Mouse (Mus musculus): ENCODE measurements around the gene Gca. TPM values are rescaled to one million over a fixed set of nuclear protein-coding genes. Genes with fewer than 3 reads are reported as not detected.
A peak's percentile ranks its signal among the peaks of the same experiment; 100 is the strongest.

Gene Gca
- total RNA-seq (2021) = 10 to 100 TPM; 26.4 to 29.9 TPM

DNA sequence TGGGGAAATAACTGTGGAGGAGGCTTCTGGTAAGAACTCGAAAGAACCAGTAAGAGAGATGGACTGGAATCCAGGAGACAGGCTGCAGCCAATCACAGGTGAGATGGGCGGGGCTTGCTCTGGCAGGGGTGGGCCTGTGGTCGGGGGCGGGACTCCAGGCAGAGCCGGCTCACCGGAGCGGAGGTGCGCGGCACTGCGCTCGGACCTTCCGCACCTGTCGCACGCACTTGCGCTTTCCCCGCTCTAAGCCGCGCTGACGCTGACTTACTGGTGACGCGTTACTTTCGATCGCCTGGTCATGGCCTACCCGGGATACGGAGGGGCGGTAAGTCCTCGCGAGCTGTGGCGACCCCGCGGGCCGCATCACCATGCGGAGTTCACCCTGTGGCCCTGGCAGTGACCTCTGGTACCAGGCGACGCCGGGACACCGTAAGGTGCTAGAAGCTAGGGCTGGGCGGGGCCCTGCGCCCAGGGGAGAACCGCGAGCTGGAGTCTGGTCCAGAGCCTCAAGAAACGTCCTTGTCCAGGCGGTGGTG, at the start of gene Gca:
Gca (plus strand) TSS at position 151 of the 536 bp plus-strand sequence.
- peak; percentile 64 to 69 for DNase-seq

DNA sequence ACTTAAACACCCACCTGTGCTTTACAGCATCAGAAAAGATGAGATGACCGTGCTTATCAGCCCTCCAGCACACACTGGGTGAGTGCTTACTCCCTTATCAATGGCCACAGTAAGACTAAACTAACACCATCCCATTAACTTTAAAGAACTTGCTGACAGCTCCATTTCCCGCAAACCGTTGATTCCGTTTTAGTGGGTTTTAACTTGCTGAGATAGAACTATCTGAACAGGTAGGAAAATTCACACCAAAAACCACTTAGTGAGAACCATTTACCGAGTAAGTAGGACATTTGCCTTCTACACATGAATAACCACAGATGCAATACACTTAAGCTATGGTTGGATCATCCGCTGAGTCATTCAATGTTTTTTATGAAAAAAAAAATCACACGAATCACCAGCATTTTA, 45.1 kb upstream of the Gca start:
- DNase-seq = no peak
- intact Hi-C loops (cut with DNase I) = no loop called here

More for the DNA sequence above, at the start of gene Gca:
- intact Hi-C loops (cut with DNase I) = no loop called here

DNA sequence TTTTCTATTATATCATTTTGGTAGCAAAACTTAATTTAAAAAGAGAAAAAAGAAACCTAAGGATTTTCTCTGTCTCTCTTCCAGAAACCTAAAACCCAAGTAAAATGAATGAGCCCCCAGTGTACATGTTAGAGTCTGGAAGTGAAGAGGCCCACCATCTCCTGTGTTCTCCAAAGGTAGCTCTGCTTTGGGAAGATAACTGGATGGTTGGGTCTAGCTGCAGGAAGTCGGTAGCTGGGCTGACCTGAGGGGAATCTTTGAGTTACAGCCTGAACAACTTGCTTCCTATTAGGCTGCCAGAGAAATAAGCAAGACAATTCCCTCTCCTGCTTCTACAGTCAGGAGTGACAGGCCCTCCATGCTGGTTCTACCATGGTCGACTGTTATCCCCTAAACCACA, 44.4 kb upstream of the Gca start:
- no peak for DNase-seq
- intact Hi-C loops (cut with DNase I) = loop anchor here (10.0 kb wide), 1 partner anchor 155 kb away; no protein-coding TSS in a partner anchor

DNA sequence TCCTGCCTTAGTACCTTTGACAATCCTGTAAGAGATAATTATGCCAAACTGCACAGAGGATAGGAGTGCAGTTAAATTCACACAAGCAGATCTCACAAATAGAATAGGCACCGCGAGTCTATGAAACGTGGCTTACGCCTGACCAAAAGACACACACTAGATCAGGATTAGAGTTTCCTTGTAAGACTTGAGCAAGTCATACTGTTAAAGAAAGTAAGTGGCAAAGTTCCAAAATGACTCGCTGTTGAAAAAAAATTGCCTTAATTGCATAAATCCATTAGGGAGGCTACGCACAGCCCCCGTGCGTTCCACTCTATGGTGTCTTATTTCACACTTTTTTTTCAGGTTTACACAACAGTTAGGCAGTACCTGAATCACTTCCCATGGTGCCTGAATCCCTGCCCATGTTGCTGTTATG, 41.1 kb upstream of the Gca start:
- DNase-seq = no peak
- intact Hi-C loops (cut with DNase I) = loop anchor here (10.0 kb wide), 1 partner anchor 158 kb away; no protein-coding TSS in a partner anchor

DNA sequence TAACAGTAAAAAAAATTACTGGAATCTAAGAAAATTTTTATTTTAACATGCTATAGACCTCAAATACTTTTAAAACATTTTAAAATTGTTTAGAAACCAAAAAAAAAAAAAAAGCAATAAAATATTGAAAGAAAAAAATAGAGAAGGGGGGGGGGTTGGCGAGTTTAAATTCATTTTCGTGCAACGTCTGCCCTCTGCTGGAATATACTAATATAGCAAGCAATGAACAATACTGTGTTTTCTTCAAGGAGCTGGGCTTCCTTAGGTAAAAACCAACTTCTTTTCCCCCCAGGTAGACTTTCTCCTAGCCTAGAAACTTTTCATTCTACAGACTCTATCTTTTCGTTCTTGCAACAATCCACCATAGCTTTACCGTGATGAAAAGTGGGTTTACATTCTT, 36.4 kb upstream of the Gca start:
- intact Hi-C loops (cut with DNase I) = loop anchor here (5.0 to 10.0 kb wide), 4 partner anchors 80 to 640 kb away; no protein-coding TSS in a partner anchor
- no peak for DNase-seq

DNA sequence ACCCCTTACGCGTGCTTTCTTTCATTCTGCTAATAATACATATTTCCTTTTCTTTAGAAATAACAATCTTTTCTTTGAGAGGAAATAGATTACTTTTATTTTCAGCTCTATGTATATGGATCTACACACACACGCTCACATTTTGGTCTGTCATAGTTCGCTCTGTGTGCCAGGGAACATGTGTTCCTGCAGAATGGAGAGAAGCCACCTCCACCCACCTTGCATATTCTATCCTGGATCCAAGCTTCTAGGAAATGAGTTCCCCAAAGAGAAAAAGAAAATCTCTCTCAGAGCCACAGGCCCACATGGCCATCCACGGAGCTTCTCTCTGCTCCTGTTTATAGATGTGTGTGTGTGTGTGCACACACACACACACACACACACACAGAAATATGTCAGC, 35.7 kb upstream of the Gca start:
- intact Hi-C loops (cut with DNase I) = loop anchor here (5.0 to 10.0 kb wide), 4 partner anchors 81 to 641 kb away; no protein-coding TSS in a partner anchor
- no peak for DNase-seq

DNA sequence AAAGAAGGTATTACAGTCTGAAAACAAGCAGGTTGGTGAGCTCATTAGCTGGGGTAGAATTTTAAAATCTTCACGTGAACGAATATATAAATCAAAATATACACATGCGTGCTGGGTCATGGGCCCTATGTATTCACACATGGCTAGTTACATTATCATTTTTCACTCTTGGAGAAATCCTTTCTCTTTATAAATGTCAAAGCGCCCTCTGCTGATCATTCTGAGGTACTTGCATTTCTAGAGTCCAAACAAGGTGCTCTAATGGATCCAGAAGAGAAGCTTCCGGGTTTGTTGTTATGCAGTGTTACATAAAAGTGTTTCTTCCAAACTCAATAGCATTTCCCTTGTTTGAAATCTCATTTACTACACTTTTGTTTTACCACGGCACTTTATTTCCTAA, 33.6 kb upstream of the Gca start:
- DNase-seq = no peak

DNA sequence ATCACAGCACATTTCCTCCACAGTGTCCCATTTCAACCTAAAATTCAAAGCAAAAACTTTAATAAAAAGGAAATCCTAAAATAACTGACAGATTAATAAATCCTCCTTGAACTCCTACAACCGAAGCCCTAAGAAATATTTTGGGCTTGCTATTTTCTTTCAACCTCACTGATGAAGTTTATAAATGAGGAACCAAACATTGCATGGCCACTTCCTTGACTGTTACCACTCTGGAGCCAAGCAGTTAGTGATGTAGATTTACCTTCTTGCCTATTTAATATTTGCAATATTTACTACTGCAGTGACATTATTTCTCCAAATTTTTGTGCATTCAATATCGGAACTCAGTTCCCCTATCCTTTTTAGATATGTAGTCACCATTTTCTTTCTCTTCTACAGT, 24.2 kb upstream of the Gca start:
- intact Hi-C loops (cut with DNase I) = no loop called here
- no peak for DNase-seq

More for the DNA sequence above, 33.6 kb upstream of the Gca start:
- intact Hi-C loops (cut with DNase I) = no loop called here

DNA sequence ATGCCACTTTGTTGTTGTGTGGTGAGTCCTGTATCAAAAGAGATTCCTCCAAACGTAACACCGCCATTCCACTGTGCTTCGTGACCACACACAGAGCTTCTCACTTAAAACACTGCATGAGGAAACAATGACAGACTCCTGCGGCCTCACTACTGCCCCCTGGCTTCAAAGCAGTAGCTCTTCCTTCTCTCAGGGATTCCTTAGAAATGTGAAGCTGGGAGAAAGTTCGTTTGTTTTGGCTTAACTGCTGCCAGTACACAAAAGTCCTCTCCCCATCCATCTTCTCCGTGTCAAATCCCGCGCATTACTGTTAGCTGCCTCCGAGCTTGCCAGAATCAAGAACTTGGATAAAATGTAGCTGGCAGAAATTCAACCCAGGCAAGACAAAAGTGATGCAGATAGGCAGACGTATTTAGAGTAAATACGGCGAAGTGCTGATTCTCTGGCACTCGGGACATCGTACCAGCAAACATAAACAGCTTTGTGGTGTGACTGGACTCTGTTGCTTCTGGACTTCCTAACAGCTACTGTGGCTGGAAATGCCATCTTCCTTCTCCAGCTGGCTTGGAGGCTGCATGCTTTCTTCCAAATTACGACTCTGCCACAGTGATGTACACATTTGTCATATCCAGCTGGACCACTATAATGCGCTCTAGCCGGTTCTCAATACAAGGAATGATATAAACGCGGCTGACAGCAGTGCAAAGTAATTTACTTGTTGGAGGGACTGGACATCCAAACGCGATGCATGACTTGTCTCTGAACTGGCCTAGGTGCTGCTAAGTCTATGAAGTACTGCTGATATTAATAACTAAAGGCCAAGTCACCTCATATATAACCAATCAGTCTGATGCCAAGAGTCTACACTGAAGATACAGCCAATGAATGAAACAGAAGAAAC, 20.4 kb upstream of the Gca start:
- peak; percentile 54 to 63 for DNase-seq
- intact Hi-C loops (cut with DNase I) = no loop called here

DNA sequence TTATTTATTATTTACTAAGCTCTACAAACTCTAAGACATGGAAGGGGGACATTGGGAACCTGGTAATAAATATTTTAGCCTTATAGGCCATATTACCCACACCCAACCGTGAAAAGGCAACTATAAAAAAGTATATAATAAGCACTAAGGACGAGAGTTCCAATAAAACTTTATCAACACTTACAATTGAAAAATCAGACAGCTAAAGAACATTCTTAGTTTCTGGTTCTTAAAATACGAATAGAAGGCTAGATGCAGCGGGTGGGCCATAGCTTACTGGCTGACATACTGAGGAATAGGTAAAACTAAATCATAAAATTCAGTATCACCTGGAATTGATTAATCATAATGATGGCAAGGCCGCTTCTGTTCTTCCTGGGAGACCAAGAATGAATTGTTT, 19.2 kb upstream of the Gca start:
- DNase-seq = no peak
- intact Hi-C loops (cut with DNase I) = no loop called here

DNA sequence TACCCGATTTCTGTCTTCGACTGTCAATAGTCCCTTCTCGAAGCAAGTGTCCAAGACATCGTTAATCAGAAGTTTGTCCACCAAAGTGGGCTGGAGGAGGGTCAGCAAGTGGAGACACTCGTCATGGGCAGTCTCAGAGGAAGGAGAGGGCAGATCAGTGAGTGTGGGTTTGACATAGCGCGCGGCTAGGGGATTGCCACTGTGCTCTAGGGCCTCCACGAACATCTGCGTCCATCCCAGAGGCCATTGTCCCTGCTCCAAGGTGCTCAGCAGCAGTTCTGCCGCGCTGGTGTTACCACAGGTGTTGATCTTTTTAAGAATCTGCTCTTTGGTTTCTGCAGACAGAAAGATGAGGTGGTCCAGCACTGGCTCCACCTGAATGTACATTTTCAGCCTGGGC, 18.6 kb upstream of the Gca start:
- peak; percentile 36 to 39 for DNase-seq
- intact Hi-C loops (cut with DNase I) = no loop called here

DNA sequence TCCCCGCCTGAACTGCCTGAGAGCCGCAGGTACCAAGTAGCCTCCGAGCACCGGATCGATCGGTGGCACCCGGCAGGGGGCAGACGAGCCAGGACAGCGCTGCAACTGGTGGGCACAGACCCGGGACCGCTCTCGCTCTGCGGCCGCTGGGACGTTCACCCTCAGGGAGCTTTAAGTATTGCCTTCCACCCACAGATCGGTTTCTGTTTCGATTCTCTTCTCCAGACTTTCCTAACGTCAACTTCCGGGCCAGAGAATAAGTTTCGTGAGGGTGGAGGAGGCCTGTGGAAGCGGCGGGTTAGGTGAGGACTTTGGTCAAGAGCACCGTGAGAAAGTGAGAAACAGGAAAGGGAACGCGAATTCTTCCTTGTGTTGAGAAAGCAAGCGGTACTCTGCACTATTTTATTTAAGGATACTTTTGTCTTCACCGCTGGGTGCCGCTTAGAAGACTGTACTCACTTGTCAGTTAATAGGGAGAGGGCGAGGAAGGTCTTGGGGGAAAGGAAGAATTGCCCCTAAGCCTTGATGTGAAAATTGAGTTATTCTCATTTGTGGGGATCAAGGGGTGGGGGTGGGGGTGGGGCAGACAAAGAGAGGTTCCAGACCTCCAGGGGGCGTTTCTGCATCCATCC, 18.0 kb upstream of the Gca start, which contains the start of gene Ifih1:
Ifih1 (minus strand) TSS at position 242 of the 632 bp plus-strand sequence.
- peak; percentile 64 to 71 for DNase-seq
- intact Hi-C loops (cut with DNase I) = no loop called here

DNA sequence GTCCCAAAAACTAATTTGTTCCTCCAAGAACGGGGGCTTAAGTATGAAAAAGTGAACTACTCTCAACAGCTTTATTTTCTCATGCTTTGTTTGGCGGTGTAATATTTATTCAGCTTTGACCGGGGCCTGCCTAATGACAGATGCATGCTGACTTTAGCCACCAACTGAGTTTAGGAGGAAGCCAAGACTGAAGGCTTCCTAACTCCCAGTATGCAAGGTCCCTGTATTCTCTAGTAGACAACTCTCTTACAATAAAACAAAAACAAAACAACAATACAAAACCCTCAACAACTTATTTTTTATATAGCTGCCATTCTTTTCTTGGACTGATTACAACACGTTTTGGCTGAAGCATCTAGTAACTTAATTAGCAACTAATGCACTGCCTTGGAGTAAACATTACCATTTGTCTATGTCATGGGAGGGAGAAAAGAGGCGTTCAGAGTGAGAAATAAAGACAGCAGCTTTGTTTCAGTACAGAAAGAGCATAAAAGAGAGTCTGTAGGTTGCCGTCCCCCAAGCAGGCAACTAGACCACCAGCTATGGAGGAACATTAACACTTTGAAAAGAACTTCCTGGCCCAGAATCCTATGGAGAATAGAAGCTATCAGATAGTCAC, 17.3 kb upstream of the Gca start:
- intact Hi-C loops (cut with DNase I) = no loop called here
- no peak for DNase-seq

DNA sequence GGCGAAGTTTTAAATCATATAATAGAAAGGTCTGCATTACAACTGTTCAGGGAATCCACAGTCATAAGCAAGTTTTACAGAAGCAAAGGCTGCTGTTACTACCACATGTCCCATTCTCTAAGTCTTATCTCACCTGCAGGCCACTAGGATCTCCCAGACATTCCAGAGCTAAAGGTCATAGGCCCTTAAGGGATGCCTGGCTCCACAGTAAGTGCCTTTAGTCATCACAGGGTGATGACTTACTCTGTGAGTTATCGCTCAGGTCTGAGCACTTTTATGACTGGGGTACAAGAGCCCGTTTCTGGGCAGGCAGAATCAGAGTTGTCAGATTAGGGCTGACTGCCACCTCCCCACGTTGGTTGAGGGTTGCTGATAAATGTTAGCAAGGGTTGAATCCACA, 12.2 kb upstream of the Gca start:
- intact Hi-C loops (cut with DNase I) = no loop called here
- DNase-seq = no peak

DNA sequence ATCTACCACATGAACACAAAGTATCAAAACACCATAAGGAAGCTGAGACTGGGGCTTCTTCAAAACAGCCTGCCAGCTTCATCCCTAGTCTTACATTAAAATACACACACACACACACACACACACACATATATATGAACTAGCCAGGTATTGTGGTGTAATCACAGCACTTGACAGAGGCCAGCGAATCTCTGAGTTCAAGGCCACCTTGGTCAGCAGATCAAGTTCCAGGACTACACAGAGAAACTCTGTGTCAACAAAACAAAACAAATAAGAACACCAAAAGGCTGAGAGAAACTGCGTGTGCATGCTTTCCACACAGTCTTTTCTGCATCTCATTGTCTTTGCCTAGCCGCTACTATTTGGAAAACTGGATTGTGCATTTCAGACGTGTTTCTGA, 11.6 kb upstream of the Gca start:
- DNase-seq = no peak
- intact Hi-C loops (cut with DNase I) = no loop called here

DNA sequence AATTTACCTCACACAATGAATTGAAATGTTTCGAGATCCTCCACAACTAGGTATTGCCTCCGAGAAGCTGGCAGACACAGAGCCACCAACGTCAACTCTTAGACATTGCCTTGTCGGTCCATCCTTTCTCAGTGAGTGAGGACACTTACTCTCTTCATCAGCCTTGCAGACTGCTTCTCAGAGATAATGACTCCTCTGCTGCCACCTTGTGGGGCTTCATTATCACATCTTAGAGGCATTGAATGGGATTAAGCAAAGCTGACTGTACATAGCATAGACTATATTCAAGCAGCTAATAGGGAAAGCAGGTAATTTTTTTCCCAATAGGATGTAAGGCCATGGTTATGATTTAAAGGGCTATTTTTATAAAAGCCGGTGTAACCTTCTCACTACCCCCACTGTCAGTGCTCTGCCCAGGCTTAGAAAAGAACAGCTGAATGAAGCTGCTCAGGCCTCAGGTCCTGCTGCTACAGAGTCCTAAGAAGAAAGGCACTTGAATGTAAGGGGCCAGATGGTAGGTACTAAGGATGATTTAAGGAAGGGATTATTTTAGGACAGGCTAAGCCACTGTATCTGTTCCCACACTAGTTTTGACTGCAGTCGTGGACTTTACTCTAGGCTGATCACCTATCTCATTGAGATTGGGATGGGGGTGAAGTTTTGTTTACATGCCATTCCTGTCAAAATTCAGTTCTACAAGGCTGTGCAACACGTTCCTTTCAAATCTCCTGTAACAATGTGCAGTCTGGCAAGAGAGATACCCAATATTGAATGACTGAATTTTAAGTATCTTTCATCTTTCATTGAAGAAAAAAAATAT, 9.4 kb upstream of the Gca start:
- intact Hi-C loops (cut with DNase I) = no loop called here
- peak; percentile 16 to 58 for DNase-seq

DNA sequence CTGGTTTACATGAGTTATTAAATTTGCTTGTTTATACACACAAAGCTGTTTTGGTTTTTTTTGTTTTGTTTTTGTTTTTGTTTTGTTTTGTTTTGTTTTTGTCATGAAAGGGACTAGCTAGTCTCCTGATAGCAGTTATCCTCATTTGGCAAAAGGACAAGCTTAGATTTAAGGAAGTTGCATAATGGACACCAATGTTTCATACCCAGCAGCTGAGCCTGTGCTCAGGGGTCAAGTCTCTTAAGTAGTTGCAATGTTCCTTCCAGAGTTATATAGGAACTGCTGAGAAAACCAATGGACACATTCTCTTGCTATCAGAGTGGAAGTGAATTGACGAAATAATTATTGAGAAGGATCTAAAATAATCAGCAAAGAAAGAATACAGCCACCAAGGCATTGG, 8.0 kb upstream of the Gca start:
- intact Hi-C loops (cut with DNase I) = no loop called here

DNA sequence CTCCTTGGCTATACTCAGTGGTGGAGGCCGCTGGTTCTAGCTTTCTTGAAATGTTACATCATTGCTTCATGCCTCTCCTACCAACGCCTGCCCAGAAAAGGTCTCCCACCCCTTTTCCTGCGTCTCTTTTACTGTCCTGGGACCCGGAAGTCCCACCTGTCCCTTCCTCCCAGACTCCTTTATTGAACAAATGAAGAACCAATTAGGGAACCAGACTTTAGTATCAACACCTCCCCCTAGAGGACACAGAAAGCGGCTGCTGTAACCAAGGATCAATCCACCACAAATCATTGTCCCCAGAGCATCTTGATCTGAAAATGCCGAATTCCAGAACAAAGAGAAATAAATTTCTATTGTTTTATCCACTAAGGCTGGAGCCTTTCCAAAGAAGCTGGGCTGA, 3.5 kb upstream of the Gca start:
- no peak for DNase-seq
- intact Hi-C loops (cut with DNase I) = no loop called here

More for the DNA sequence above, 8.0 kb upstream of the Gca start:
- DNase-seq = no peak

DNA sequence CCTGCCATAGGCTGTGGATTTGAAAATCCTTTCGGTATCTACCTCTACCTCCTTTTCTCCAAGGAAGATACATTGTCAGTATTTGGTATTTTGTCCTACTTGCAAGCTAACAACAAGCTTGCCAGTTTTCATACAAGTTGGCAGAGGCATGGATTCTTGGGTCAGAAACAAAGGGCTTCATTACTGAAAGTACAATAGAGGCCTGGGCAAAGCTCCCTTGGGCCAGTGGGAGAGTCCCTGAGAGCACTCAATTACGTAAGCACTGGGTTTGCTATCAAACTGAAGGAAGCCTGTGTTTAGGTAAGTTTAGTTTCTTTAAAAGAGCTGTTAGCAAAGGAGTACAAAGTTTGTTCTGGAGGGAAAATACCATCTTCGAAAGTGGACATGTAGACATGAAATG, 1.5 kb upstream of the Gca start:
- DNase-seq = no peak
- intact Hi-C loops (cut with DNase I) = no loop called here

DNA sequence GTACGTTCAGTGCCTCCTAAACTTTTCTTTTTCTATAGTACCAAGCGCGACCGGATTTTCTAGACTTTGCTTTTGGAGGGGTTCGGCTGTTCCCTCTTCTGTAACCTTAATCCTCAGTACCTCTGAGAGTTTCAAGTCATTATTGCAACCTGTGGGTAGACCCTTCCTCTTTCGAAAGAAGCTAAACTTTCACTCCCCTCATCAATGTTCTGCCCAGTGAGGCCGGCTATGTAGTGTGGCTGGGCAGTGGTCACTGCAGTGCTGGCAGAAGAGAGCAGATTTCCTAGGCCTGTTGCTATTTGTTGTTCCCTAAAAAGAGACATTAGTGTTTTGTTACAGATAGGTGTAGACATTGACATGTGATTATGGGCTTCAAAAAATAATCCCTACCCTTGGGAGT, 754 bp downstream of the Gca start:
- no peak for DNase-seq
- intact Hi-C loops (cut with DNase I) = no loop called here
